Mouse (Mus musculus): Measurements from ENCODE around the gene Asb16. TPM values are rescaled to one million over a fixed set of nuclear protein-coding genes. Genes with fewer than 3 reads are reported as not detected.

The Asb16 gene
- polyA plus RNA-seq, 1 experiment: 0.37 TPM

- Histone ChIP-seq H3K4me1 (ENCODE audit: control insufficient read depth, insufficient read depth, low read length) (no peaks in the 10 kb centered on the region; the same call in 1 of the 2 replicates), H3K27ac (ENCODE audit: insufficient read depth, low read length) (no peak overlapping the region), H3K4me3 (ENCODE audit: insufficient read depth, low read length) (no peak overlapping the region)
- TF ChIP-seq CTCF (IDR thresholded peaks at IDR 0.05; ENCODE audit: borderline replicate concordance, insufficient read depth, low read length): no peak
- TF ChIP-seq POLR2A (IDR thresholded peaks at IDR 0.05; ENCODE audit: low read depth, low read length): no peak
Observed at GRCm38 (mm10) chr11:102323516-102323915, 55.0 kb downstream of the Asb16 start.

DNA sequence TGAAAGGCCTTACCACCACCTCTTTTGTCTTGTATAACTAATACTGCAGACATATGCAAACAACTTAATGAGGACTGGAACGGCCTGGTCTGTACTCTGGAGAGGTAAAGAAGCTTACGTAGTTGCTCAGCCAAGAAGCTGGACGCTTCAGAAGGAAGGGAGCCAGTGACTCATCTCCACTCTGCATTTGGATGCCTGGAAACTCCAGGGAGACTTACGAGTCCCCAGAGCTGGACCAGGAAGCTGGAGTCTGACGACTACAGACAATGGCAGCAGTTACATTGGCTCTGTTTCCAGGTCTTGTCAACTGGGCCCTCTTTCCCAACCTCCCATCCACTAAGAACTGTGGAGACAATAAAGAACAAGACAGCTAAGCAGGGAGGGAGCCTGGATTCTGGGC lies 58.7 kb downstream of the Asb16 start:
- TF ChIP-seq POLR2A (IDR thresholded peaks at IDR 0.05; ENCODE audit: low read depth, low read length) (no peak), CTCF (IDR thresholded peaks at IDR 0.05; ENCODE audit: borderline replicate concordance, insufficient read depth, low read length) (no peak)
- no peak overlapping the region for H3K27ac ChIP-seq (ENCODE audit: insufficient read depth, low read length)
- no peak overlapping the region for H3K4me3 ChIP-seq (ENCODE audit: insufficient read depth, low read length)
- no peaks in the 10 kb centered on the region; the same call in 1 of the 2 replicates for H3K4me1 ChIP-seq (ENCODE audit: control insufficient read depth, insufficient read depth, low read length)

- TF ChIP-seq CTCF (IDR thresholded peaks at IDR 0.05; ENCODE audit: borderline replicate concordance, insufficient read depth, low read length) (no peak), POLR2A (IDR thresholded peaks at IDR 0.05; ENCODE audit: low read depth, low read length) (no peak)
- no peaks in the 10 kb centered on the region; the same call in 1 of the 2 replicates for H3K4me1 ChIP-seq (ENCODE audit: control insufficient read depth, insufficient read depth, low read length)
Observed at GRCm38 (mm10) chr11:102327839-102328238, 59.3 kb downstream of the Asb16 start.

More at GRCm38 (mm10) chr11:102327839-102328238, 59.3 kb downstream of the Asb16 start:
- Histone ChIP-seq H3K27ac (ENCODE audit: insufficient read depth, low read length) (no peak overlapping the region), H3K4me3 (ENCODE audit: insufficient read depth, low read length) (no peak overlapping the region)

Other genes starting within 250 kb of the Asb16 start
- gene Mpp3, start 240.3 kb upstream of the Asb16 start, polyA plus RNA-seq (2011; ENCODE audit: insufficient read length, low read depth, missing spikeins): 0.40 and 0.42 TPM in 2 replicates
- gene Cd300lg, start 227.2 kb upstream of the Asb16 start, polyA plus RNA-seq (2011; ENCODE audit: insufficient read length, low read depth, missing spikeins): not detected in 2 replicates
- 6.8 and 6.9 TPM in 2 replicates for gene Mpp2, start 180.2 kb upstream of the Asb16 start, polyA plus RNA-seq (2011; ENCODE audit: insufficient read length, low read depth, missing spikeins)
- not detected in 2 replicates for gene Ppy, start 167.4 kb upstream of the Asb16 start, polyA plus RNA-seq (2011; ENCODE audit: insufficient read length, low read depth, missing spikeins)
- not detected in 2 replicates for gene Pyy, start 160.9 kb upstream of the Asb16 start, polyA plus RNA-seq (2011; ENCODE audit: insufficient read length, low read depth, missing spikeins)
- gene Nags, start 123.2 kb upstream of the Asb16 start, polyA plus RNA-seq (2011; ENCODE audit: insufficient read length, low read depth, missing spikeins): not detected in 2 replicates
- 11.2 and 14.9 TPM in 2 replicates for gene Tmem101, start 112.3 kb upstream of the Asb16 start, polyA plus RNA-seq (2011; ENCODE audit: insufficient read length, low read depth, missing spikeins)
- 113 and 124 TPM in 2 replicates for gene Lsm12, start 83.4 kb upstream of the Asb16 start, polyA plus RNA-seq (2011; ENCODE audit: insufficient read length, low read depth, missing spikeins)
- 37.9 and 40.0 TPM in 2 replicates for gene G6pc3, start 79.1 kb upstream of the Asb16 start, polyA plus RNA-seq (2011; ENCODE audit: insufficient read length, low read depth, missing spikeins)
- 47.8 and 54.9 TPM in 2 replicates for gene Hdac5, start 38.6 kb upstream of the Asb16 start, polyA plus RNA-seq (2011; ENCODE audit: insufficient read length, low read depth, missing spikeins)
- 6.5 and 10.2 TPM in 2 replicates for gene BC030867, start 19.9 kb upstream of the Asb16 start, polyA plus RNA-seq (2011; ENCODE audit: insufficient read length, low read depth, missing spikeins)
- 37.7 and 44.6 TPM in 2 replicates for gene Tmub2, start 16.2 kb downstream of the Asb16 start, polyA plus RNA-seq (2011; ENCODE audit: insufficient read length, low read depth, missing spikeins)
- 50.7 and 55.6 TPM in 2 replicates for gene Atxn7l3, start 27.9 kb downstream of the Asb16 start, polyA plus RNA-seq (2011; ENCODE audit: insufficient read length, low read depth, missing spikeins)
- 75.5 and 102 TPM in 2 replicates for gene Ubtf, start 51.0 kb downstream of the Asb16 start, polyA plus RNA-seq (2011; ENCODE audit: insufficient read length, low read depth, missing spikeins)
- not detected in 2 replicates for gene Slc4a1, start 97.5 kb downstream of the Asb16 start, polyA plus RNA-seq (2011; ENCODE audit: insufficient read length, low read depth, missing spikeins)
- gene Rundc3a, start 124.7 kb downstream of the Asb16 start, polyA plus RNA-seq (2011; ENCODE audit: insufficient read length, low read depth, missing spikeins): 0.86 TPM in 1 of 2 replicates, not detected in the other
- gene Slc25a39, start 139.2 kb downstream of the Asb16 start, polyA plus RNA-seq (2011; ENCODE audit: insufficient read length, low read depth, missing spikeins): 164 and 174 TPM in 2 replicates
- 226 and 252 TPM in 2 replicates for gene Grn, start 161.6 kb downstream of the Asb16 start, polyA plus RNA-seq (2011; ENCODE audit: insufficient read length, low read depth, missing spikeins)
- gene Fam171a2, start 178.9 kb downstream of the Asb16 start, polyA plus RNA-seq (2011; ENCODE audit: insufficient read length, low read depth, missing spikeins): 14.0 and 17.9 TPM in 2 replicates
- gene Itga2b, start 201.4 kb downstream of the Asb16 start, polyA plus RNA-seq (2011; ENCODE audit: insufficient read length, low read depth, missing spikeins): 6.4 and 11.6 TPM in 2 replicates